Mouse (Mus musculus) embryonic fibroblast, embryonic 13.5 days (primary cell): ENCODE data around the gene Pctp. TPM values are rescaled to one million over a fixed set of nuclear protein-coding genes. Genes with fewer than 3 reads are reported as not detected.

Experiments
- H3K27ac ChIP-seq: 2 replicates; pipeline ENCODE4 v1.5.1; 2012; ENCODE audit warnings: low read length, control low read depth, inconsistent platforms; ENCODE audit not compliant: insufficient read depth
- H3K4me1 ChIP-seq: 2 replicates; pipeline ENCODE4 v1.6.1; 2011; ENCODE audit warnings: low read length; ENCODE audit not compliant: control insufficient read depth, insufficient read depth
- H3K4me3 ChIP-seq: 2 replicates; pipeline ENCODE4 v1.5.1; 2011; ENCODE audit warnings: mild to moderate bottlenecking, control low read depth, low read length; ENCODE audit not compliant: insufficient read depth
- CTCF ChIP-seq: IDR thresholded peaks from 2 replicates; pipeline ENCODE4 v1.5.1; 2011; ENCODE audit warnings: mild to moderate bottlenecking, control low read depth, low read length, moderate library complexity, borderline replicate concordance; ENCODE audit not compliant: insufficient read depth
- POLR2A ChIP-seq: IDR thresholded peaks from 2 replicates; pipeline ENCODE4 v1.6.1; 2011; ENCODE audit warnings: low read depth, mild to moderate bottlenecking, control low read depth, low read length, moderate library complexity
- polyA plus RNA-seq: library from polyadenylated mRNA; stranded (reverse); fragments of >200 nt; gene quantifications from 2 replicates; pipeline ENCODE4 v1.2.4, GENCODE M21; 2011; ENCODE audit warnings: low read depth; ENCODE audit not compliant: missing spikeins, insufficient read length

Gene Pctp
- polyA plus RNA-seq, 1 experiment = 3.8 TPM

- no peak for TF ChIP-seq CTCF
- no peak for TF ChIP-seq POLR2A
- no peaks in the 10 kb centered on the region for H3K4me1 ChIP-seq
- H3K4me3 ChIP-seq = no peak overlapping the region
- no peak overlapping the region for H3K27ac ChIP-seq
Measured at GRCm38 (mm10) chr11:89980106-89980505, 22.6 kb downstream of the Pctp start.

GRCm38 (mm10) chr11:89978914-89979818 is 23.5 kb downstream of the Pctp start:
- Histone ChIP-seq H3K4me1 (no peaks in the 10 kb centered on the region), H3K27ac (no peak overlapping the region), H3K4me3 (no peak overlapping the region)
- TF ChIP-seq CTCF (no peak), POLR2A (no peak)

DNA sequence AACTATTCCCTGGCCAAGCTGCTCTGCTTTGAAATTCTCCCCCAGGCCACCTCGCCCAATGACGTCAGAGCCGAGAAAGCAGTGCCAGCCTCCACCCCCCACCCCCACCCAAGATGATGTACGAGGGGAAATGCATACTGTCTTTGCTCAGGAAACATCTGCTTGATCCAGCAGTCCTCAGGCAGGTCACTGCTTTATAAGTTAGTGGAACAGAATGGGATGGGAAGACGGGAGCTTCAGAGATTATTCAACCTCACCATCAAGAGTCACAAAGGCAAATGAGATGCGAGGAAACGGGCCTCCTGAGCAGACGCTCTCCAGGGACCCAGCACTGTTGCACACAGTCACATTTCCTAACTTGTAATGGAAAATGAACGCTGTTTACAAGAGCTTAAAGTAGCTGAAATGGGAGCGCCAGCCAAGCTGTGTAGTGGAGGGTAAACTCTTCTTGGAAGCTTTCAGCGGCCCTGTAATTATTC is 24.3 kb downstream of the Pctp start:
- H3K27ac ChIP-seq = no peak overlapping the region
- TF ChIP-seq CTCF (no peak), POLR2A (no peak)
- H3K4me1 ChIP-seq = no peaks in the 10 kb centered on the region
- no peak overlapping the region for H3K4me3 ChIP-seq

DNA sequence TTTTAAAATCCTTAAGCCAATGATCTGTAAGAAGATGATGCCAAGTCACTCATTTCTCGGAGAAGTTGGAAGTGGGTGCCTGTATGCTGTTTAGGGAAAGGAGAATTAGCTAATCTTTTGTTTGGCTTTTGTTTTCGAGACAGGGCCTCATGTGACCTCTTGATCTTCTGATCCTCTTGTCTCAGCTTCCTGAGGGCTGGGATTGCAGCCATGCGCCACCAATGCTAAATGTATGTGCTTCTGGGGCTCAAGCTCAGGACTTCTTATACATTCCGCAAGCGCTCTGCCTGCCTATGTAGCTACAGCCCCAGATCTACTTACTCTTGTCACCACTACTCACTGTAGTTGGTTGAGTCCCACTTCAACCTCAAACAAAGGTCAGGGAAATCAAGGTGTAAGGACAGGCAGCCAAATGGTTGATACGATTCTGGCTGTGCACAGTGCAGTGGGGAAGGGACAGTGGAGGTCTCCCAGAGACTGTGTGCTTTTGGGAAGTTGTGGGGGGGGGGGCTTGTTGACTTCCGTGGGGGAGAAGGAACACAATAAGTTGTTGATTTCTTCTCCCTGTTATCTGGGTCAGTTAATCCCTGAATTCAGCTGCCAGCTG is 24.8 kb downstream of the Pctp start:
- H3K27ac ChIP-seq = no peak overlapping the region
- no peaks in the 10 kb centered on the region for H3K4me1 ChIP-seq
- TF ChIP-seq POLR2A (no peak), CTCF (no peak)
- no peak overlapping the region for H3K4me3 ChIP-seq

DNA sequence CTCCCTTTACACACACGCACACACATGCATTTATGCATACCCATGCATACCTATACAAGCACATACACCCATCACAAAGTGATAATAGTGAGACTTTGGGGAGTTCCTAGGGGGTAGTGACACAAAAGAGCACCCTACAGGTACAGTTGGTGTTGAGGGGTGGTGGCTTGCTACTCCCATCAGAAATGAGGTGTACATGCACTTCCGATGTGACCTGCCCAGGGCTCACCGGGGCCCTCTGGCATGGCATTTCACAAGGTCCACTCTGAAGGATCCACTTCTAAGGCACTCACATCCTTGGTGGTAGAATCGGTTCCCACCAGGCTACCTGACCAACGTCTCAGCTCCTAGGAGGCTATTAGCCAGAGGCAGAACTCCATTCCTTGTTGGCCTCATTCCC is 26.3 kb downstream of the Pctp start:
- Histone ChIP-seq H3K4me3 (no peak overlapping the region), H3K4me1 (no peaks in the 10 kb centered on the region), H3K27ac (no peak overlapping the region)
- no peak for TF ChIP-seq POLR2A
- no peak for TF ChIP-seq CTCF

DNA sequence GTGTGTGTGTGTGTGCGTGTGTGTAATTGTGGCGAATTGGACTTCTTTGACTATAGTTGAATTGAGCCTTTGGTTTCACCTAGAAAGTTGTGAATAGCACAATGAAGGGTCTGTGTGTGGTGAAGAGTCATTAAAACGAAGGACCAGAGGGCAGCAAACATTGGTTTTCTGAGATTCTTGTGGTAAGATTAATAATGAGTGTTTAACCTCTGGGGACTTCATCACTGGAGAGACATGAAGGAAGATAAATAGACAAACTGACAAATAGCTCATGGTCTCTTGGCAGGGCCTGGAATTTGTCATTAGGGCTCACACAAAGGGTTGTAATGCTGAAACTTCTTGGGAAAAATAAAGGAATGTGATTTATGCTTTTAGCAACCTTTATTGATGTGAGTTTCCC is 31.4 kb downstream of the Pctp start:
- H3K27ac ChIP-seq = no peak overlapping the region

DNA sequence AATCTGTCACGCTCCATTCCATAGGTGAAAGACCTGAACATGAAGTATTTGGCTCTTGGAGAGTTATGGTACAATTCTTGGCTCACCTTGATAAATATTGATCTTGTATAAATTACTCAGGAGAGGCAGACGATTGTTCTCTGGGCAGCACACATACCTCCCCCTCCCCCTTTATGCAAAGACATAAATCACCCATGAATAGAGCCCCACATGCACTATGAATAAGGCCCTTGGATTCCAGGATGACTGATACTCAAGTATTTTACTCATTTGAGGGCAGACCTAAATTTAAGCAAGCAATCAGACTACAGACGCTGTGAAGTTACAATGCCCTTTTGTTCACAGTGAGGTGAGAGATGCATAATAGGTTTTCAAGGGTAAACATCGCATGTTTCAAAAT is 32.0 kb downstream of the Pctp start:
- Histone ChIP-seq H3K4me1 (peaks cover 4% of the 10 kb centered on the region; the same call in 1 of the 2 replicates), H3K27ac (no peak overlapping the region), H3K4me3 (no peak overlapping the region)
- no peak for TF ChIP-seq CTCF
- TF ChIP-seq POLR2A = no peak

More for the DNA sequence above, 31.4 kb downstream of the Pctp start:
- H3K4me3 ChIP-seq = no peak overlapping the region
- TF ChIP-seq CTCF (no peak), POLR2A (no peak)
- H3K4me1 ChIP-seq = peaks cover 4% of the 10 kb centered on the region; the same call in 1 of the 2 replicates

DNA sequence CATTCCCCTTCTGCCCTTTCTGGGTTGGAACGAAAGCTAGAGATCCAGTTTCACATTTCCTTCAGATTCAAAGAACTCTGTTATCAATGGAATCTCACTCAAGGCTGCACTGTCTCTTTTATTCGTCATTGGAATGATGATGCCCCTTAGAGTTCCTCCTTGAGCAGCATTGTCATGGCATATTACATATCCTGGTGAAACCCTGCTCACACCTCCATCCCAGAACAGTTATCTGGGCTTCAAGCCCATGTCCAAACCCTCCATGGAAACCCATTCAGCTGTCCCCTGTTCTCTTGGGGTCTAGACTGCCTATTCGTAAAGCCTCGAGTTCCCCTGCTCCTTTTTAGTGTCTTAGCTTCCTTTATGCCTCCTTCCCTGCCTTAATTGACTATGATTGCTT is 33.6 kb downstream of the Pctp start:
- no peak overlapping the region for H3K4me3 ChIP-seq
- TF ChIP-seq POLR2A (no peak), CTCF (no peak)
- no peak overlapping the region for H3K27ac ChIP-seq
- H3K4me1 ChIP-seq = peaks cover 4% of the 10 kb centered on the region; the same call in 1 of the 2 replicates

GRCm38 (mm10) chr11:89950691-89951270 is 51.9 kb downstream of the Pctp start:
- TF ChIP-seq POLR2A = no peak
- no peak for TF ChIP-seq CTCF
- Histone ChIP-seq H3K4me1 (no peaks in the 10 kb centered on the region), H3K4me3 (no peak overlapping the region), H3K27ac (no peak overlapping the region)
